Mouse (Mus musculus) bone marrow, adult 2 months (tissue): ENCODE data around the gene Lamb1.

ENCODE experiments used
- CTCF ChIP-seq: fragments of 200-500 bp; IDR thresholded peaks from 2 replicates; pipeline ENCODE4 v1.5.1; 2011; ENCODE audit warnings: low read length, control low read depth; ENCODE audit not compliant: control insufficient read depth, insufficient read depth
- POLR2A ChIP-seq: fragments of 200-500 bp; IDR thresholded peaks from 2 replicates; pipeline ENCODE4 v1.6.1; 2011; ENCODE audit warnings: low read depth, mild to moderate bottlenecking, control low read depth, low read length, borderline replicate concordance; ENCODE audit not compliant: control insufficient read depth

- TF ChIP-seq POLR2A (no peak), CTCF (no peak)
Observed at GRCm38 (mm10) chr12:31244001-31244400, 21.0 kb upstream of the Lamb1 start.
